Mouse (Mus musculus): ENCODE results near the gene Cd52.
A peak's percentile ranks its signal among the peaks of the same experiment; 100 is the strongest.
"Not testable (repeated sequence)": the region's sequence is repeated elsewhere in the genome, so short reads cannot be mapped to it uniquely, and the experiment has no call there.

Cd52 gene

DNA sequence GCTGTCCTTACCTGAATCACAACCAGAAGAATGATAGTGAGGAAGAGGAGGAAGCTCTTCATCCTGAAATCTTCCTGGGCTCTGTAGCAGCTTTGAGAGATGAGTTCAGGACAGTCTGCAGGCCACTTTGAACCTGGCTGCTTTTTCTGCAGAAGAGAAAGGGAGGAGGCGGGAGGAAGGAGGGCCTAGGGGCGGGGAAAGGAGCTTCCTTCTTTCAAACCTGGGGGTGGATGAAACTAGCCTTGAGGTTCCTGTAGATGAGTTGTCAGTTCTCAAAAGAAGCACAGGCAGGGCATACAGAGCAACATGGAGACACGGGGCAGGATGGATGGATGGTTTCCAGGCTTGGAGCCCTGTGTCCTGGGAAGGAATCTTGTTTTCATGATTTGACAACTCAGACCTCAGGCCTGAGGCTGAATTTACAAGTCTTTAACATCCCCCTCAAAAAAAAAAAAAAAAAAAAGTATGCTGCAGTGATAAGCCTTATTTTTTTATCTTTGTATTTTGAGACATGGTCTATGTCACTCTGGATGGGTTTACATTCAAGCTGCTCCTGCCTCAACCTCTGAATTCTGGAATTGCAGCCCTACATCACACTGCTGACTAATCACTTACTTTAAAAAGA, at the start of gene Cd52:
Gene Cd52 (minus strand): TSS at position 160 of the 625 bp plus-strand sequence.
- DNase-seq (ENCODE audit: low spot score in 2 of 2) = no peak

DNA sequence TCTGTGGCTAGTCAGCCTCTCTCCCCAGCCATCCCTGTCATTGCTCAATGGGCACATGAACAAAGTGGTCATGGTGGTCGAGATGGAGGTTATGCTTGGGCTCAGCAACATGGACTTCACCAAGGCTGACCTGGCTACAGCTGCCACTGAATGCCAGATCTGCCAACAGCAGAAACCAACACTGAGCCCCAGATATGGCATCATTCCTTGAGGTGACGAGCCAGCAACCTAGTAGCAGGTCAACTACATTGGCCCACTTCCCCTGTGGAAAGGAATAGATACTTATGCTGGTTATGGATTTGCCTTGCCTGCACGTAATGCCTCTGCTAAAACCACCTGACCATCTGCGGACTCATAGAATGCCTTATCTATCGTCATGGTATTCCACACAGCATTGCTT, 49.4 kb upstream of the Cd52 start:
- not testable (repeated sequence) for DNase-seq (ENCODE audit: low spot score in 2 of 2)

DNA sequence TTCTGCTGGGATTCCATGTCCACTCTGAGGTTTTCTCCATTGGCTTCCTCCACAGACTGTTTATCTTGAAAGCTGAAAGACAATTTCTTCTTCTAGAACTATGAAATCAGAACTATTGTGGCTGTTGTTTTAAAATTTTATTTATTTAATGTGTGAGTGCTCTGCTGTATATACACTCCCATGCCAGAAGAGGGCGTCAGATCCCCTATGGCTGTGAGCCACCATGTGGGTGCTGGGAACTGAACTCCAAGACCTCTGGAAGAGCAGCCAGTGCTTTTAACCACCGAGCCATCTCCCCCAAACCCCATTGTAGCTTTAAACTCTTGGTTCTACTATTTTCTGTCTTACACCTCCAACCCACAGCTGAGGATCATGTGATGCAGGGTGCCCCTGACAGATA, 44.0 kb upstream of the Cd52 start:
- no peak for DNase-seq (ENCODE audit: low spot score in 2 of 2)

DNA sequence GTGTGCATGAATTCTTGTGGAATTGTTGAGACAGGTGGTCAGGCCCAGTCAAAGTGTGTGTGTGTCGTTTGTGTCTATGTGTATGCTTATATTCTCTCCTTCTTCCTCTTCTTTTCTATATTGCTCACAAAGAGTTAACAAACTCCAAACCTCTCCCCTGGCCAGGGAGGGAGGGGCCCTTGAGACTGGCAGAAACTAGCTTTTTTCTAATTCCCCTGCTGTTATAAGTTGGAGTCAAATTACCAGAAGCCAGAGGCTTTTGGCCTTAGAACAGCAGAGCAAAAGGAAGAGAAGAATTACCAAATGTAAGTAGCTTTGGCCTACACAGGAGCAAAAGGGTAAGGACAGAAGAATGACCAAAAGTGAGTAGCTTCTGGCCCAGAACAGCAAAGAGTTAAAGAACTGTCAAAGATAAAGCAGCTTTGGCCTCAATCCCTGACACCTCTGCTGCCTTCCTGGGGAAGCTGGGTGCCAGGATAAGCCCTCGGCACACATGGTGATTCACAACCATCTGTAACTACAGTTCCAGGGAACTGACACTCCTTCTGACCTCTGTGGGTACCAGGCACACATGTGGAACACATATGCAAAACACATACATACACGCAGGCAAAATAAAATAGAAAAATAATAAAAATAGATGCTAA, 41.5 kb upstream of the Cd52 start:
- DNase-seq (ENCODE audit: low spot score in 2 of 2) = no peak

DNA sequence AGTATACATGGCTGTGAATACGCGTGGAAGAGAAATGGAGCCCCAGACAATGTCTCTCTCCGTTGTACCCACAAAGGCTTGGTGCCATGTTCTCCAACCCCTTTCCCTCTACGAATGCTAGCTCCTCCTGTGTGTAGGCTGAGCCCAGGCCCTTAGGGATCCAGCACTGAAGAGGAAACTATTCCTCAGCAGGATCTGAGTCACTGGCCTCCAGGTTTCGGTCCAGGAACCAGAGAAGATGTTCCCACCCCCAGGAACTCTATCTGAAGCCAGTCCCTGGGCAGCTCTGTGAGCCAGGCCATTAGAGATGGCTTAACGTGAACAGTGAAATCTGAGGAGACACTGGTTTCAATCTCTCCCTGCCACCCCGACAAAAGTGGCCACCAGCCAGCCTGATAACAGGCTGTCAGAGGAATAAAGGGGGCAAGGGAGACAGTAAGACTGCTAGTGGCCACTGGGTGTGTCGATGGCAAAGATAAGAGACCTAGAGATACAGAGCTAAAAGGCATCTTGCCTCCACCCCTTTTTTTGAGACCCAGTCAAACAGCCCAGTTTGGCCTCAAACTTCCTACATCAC, 37.7 kb upstream of the Cd52 start:
- no peak for DNase-seq (ENCODE audit: low spot score in 2 of 2)

DNA sequence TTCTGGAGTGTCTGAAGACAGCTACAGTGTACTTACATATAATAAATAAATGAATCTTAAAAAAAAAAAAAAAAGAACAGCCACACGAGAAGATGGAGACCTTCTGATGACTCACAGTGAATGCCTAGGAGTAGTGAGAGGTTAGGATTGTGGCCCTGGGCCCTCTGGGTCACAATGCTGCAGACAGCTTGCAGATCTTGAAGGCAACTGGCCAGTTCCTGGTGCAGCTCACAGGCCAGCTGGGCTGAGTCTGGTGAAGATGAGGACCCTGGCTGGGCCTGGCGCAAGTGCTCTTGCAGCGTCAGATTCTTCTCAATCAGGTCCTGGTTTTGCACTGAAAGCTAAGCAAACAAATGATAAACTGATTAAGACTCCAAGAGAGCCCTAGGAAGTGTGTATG, 37.2 kb upstream of the Cd52 start:
- no peak for DNase-seq (ENCODE audit: low spot score in 2 of 2)

DNA sequence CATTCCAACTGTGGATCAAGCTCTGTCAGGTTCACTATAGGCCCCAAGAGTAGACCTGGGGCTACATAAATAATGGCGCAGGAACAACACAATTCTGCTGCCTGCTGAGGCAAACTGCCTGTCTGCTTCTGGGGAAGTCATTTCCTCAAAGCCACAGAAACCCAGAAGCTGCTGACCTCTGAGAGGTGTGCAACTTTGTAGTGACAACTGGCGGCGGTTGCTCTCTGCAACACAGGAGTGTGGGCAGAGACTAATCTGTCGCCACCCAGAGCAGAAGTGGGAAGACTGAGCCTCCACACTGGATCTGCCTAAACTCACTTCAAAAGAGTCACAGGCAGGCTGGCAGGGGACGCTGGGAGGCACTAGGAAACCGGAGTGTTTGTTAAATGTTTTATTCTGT, 34.6 kb upstream of the Cd52 start:
- no peak for DNase-seq (ENCODE audit: low spot score in 2 of 2)

DNA sequence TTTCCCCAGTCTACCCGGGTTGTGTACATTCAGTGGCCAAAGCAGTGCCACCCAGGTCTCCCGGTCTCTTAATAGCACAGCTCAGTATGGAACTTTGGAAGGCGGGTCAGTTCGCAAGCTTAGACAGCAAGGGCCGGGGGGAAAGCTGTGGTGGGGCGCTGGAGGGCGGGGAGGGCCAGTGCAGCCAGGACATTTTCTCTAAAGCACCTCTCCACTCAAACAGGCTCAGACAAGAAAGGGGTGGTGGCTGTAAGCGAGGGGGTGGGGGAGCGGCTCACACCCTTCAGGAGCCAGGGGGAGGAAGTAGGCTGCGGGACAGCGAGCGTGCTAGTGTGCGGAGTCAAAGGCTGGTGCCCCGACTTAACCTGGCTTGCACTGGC, 34.1 kb upstream of the Cd52 start:
- DNase-seq (ENCODE audit: low spot score in 2 of 2) = no peak

DNA sequence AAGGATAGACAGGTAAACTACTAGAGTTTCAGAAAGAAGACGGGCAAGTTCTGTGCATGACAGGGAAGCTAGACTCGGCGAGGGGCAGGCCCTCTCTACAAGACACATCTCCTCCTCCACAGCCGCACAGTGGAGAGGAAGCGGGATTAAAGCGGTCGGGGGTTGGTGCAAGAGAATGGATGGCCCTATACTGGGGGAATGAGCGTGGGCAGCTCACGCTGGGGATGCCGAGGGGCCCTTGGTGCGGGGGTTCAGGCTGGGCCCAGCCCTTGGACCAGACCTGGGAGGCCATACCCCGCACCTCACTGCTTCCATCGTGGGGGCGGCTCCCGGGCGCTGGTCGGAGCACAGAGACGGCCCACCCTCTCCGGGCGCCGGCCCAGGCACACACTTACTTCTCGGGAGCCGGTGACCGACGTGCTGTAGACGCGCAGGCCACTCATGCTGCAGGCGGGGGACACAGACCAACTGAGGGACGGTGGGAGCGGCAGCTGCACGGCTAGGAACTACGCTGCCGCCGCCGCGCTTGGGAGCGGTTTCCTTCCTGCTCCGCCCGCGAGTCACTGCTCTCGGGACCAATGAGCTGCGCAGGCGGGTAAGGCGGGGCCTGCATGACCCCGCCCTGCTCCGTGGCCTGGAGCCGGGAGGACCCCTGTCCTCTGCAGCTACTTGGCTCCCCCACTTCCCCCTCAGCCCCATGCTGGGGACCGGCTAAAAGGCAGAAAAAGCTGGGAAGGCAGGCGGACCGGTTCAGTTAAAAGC, 33.5 kb upstream of the Cd52 start, which contains the start of gene Sh3bgrl3:
Gene Sh3bgrl3 (minus strand): TSS at position 569 of the 762 bp plus-strand sequence.
- DNase-seq (ENCODE audit: low spot score in 2 of 2) = peak; percentile 81 to 86

DNA sequence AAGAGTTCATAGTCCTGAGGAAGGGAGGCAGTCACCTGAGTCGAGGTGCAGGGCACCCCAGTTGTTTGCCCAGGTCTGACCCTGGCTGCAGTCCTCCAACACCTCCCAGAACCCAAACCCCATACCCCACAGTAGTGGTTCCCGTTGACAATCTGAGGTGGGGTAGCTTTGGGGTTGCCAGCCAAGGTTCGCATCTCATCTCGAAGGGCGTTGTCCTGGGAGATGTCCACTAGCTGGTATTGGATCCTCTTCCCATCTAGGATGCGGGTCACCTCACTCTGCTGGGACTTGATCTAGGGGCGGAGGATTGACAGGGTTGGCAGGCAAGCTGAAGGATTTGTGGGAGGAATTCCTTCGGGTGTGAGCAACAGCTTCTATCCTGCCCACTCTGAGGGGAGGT, 32.9 kb upstream of the Cd52 start:
- DNase-seq (ENCODE audit: low spot score in 2 of 2) = no peak

DNA sequence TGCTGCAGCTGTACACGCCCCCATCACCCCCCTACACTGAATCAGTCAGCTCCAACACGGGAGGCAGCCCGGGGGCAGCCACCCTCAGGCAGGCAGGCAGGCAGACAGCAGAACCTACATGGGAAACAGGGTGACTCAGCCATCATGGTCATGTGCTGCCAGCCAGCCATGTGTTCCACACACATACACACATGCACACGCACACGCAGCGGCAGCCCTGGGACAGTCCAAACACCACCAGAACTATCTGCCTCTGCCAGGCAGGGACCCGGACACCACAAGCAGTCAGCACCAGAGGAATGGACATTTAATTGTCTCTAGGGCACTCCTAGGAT, 32.2 kb upstream of the Cd52 start:
- no peak for DNase-seq (ENCODE audit: low spot score in 2 of 2)

DNA sequence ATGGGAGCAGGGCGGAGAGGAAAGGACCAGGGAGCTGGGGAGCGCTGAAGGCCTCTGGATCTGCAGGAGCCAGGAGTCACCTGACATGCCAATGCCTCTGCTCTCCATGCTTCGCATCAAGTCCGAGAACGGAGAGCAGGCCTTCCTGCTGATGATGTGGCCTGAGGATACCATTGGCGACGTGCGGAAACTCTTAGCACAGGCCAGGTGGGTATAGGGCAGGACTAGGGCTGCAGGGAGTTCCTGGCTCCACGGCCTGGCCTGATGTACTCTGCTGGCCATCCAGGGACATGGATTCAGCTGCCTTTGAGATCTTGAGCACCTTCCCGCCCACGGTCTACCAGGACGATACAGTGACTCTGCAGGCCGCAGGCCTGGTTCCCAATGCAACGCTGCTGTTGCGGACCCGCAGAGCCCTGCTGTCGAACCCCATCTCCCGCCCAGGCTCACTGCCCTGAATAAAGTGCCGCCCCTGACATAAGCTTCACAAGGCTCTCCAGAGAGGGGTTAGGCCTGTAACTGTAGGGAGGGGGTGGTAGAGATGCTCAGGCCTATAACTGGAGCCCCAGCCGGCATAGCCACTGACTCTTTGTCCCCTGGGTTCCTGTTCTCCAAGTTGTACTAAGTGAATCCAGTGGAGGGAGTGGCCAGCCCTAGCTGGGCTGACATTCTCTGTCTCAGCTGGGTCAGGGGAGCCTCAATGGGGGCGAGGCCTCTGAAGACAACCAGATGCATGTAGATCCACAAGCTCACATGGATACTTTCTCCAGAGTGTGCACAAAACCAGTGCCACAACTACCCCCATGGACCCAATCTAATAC, 31.6 kb upstream of the Cd52 start:
- no peak for DNase-seq (ENCODE audit: low spot score in 2 of 2)

DNA sequence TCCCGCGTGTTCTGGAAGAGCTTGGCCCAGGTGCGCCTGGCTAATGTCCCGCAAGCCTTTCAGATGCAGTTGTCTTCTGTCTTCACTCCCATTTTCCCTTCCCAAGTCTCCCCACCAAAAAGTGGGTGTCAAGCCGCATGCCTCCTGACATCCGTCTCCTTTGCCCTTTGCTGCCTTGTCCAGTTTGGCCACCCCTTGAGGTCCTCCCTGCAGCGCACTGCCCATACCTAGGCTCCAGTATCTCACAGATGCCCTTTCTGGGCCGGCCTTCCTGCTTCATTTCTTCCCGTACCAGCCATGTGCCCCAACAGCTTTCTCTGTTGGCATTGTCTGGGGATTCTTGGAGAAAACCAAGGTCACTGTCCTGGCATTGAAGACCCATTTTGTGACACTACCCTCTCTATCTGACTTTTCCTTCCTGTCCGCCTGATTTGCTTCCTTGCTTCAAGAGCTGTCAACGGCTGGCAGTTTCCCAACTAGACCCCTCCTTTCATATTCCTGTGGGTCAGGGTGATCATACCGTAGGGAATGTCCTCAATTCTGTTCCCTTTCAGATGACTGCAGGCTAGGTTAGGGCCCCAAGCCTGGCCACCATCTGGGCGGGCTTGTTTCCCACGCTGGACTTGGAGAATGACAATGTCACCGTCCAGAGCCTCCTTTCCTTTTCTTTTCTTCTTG, 30.6 kb upstream of the Cd52 start:
- DNase-seq (ENCODE audit: low spot score in 2 of 2) = no peak

DNA sequence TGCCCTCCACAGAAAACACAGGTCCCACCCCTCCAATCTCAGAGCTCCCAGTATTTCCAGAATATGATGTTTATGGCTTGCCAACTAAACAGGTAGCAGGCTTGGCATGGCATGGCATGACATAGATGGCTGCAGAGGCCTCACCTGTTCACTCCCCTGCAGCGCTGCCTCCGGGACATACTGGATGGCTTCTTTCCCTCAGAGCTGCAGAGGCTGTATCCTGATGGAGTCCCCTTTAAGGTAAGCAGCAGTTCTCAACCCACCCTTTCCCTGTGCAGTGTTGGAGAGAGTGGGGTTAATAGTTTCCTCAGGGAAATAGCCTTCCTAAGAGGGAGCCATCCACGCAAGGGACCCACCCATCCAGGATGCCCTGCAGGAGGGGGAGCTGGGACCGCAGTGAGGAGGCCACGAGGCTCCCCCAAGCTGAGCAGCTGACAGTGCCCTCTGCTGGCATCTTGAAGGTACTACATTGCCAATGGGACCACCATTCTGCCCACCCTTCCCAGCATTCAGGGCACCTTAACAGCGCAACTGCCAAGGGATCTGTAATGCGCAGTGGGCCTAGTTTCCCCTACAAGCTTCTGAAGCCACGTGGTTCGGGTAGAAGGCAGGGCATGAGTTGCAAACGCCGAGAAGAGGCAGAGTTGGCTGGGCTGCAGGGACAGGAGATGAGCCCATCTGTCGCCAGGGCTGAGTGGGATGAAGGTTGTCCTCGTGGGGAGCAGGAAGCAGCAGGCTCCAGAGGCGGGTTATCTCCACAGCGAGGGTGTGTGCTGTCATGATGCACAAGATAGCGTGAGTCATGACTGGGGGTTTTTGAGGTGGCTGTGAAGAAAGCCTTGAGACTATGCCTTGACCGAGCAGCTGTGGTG, 29.0 kb upstream of the Cd52 start:
- peak; percentile 65 to 82 for DNase-seq (ENCODE audit: low spot score in 2 of 2)

DNA sequence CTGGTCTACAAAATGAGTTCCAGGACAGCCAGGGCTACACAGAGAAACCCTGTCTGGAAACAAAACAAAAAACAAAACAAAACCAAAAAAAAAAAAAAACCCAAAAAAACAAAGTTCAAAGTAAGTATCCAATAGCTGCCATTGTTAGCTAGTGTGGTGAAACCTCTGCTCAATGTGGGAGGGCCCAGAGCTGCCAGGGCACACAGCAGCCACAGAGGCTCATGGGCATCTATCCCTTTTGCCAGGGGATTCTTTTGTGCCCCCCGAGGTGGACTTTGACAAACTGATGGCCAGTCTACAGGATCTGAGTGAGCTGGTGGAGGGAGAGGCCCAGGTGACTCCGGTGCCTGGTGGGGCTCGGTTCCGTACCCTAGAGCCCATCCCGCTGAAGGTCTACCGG, 28.3 kb upstream of the Cd52 start:
- DNase-seq (ENCODE audit: low spot score in 2 of 2) = no peak

DNA sequence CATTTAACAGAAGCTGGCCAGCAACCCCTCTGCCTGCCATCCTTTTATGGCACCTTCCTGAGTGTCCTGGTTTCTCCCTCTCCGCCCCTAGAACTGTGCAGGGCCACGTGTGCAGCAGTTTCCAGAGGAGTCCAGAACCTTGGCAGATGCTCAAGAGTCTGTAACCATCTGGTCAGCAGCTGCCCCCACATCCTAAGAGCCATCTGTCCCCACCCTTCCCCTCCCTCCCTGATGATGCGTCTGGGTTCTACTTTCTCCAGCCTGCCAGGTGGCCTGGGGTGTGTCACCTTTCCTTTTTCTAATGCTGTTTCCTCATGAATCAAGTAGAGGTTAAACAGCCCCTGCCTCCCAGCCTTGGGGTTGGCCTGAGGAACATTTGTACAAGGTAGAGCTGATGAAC, 27.4 kb upstream of the Cd52 start:
- DNase-seq (ENCODE audit: low spot score in 2 of 2) = no peak

DNA sequence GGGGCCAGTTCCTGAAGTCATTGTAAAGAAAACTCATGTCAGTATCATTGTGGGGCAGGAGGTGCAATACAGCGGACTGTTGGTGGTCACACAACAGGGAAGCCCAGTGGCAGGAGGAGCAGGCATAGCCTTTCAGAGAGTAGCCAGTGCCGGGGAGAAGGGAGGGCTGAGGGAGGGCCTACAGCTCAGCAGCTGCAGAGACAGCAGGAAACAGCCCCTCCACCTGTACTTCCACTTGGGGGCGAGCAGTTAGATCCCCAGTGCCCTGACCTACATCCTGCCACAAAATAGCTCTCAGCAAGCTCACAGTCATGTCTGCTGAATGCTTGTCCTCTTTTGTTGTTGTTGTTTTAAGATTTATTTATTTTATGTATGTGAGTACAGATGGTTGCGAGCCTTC, 26.7 kb upstream of the Cd52 start:
- no peak for DNase-seq (ENCODE audit: low spot score in 2 of 2)

DNA sequence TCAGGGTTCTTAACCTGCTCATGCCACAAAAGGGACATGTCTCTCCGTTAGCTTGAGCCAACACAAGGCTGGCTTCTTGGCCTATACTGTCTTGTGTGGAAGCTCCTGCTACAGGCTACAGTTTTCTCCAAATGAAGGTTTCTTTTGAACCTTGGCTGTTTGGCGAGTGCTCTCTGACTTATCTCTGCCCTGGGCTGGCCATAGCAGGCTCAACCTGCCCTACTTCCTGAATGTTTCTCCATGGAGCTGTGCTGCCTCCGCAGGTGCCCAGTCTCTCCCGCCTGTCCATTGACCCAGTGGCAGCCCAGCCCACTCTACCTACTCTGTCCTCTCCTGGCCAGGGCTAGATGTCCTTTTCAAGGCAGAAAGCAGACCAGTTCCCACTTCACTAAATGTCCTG, 26.0 kb upstream of the Cd52 start:
- DNase-seq (ENCODE audit: low spot score in 2 of 2) = no peak

DNA sequence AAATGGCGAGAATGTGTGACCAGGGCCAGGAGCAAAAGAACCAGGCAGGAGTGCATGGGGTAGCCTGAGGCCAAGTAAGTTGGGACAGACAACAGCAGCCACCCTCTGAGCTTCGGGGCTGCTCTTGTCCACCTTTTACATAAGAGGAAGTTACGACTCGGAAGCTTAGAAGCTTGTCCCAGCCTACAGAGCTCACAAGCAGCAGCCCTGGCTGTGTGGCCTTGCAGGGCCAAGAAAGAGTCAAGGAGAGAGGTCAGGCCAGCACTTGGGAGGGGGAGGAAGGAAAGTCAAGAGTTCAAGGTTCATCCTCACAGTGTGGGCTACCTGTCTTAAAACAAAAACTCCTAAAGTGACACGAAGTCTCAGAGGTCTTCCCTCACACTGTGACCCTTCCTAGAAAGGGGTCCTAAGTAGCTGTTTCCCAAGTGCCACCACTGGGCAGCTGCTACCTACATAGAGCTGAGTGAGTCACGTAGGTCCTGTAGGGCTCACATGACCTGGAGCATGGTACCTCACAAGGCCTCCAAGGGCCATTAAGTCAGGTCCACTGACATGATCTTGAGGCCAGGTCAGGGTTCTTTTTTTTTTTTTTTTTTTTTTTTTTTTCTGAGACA, 25.4 kb upstream of the Cd52 start:
- no peak for DNase-seq (ENCODE audit: low spot score in 2 of 2)

DNA sequence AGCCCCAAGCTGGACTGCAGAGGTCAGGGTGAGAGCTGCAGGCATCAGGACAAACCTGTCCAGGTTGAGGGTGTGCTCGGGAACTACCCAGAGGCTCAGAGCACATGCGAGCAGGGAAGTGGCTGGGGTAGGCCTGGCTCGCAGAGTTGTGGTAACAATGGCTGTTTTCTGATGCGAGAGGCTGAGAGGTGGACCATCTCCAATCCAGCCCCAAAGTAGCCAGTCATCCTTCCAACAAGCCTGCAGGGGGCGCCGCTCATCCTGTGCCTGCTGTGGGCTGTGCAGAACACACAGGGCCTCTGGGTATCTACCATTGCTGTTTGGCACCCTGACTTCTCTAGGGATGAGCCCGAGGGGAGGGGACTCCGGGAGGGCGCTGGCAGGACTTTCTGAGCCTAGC, 24.8 kb upstream of the Cd52 start:
- DNase-seq (ENCODE audit: low spot score in 2 of 2) = no peak

Data from frontal cortex, postnatal 14 days (tissue).